Mouse (Mus musculus) ES-Bruce4 (cell line): ENCODE data around the gene Acsl6.

Experiments
- CTCF ChIP-seq: IDR thresholded peaks from one replicate; pipeline ENCODE4 v1.8.1; 2011; ENCODE audit warnings: low read depth, low read length
- EP300 ChIP-seq: IDR thresholded peaks from 2 replicates; pipeline ENCODE4 v1.6.1; 2011; ENCODE audit warnings: low read depth, low read length; ENCODE audit not compliant: insufficient read depth
- POLR2A ChIP-seq: IDR thresholded peaks from one replicate; pipeline ENCODE4 v1.8.1; 2011; ENCODE audit warnings: low read length; ENCODE audit not compliant: insufficient read depth

- TF ChIP-seq CTCF (no peak), POLR2A (no peak), EP300 (no peak)
These were observed 103.4 kb downstream of the Acsl6 start for GRCm38 (mm10) chr11:54406930-54407546.
